Mouse (Mus musculus): ENCODE measurements at regions not wholly inside any gene's neighbourhood (a gene's known extent, or its start where the extent isn't known, plus 50 kb on each side); places are given as distances from the start of the nearest gene placed in this dataset.

GRCm38 (mm10) chr13:44037774-44038294 lies 253.3 kb downstream of the Cd83 start:
- no peak for DNase-seq (ENCODE audit: low read depth, low spot score)

- no peak for DNase-seq (ENCODE audit: low read depth, low spot score)
Measured at GRCm38 (mm10) chr13:44038322-44038721, 253.7 kb downstream of the Cd83 start.

- no peak for DNase-seq (ENCODE audit: low read depth, low spot score)
Measured at GRCm38 (mm10) chr13:44040640-44041039, 256.1 kb downstream of the Cd83 start.

- DNase-seq (ENCODE audit: low read depth, low spot score) = no peak
Measured at GRCm38 (mm10) chr13:44042730-44043493, 258.3 kb downstream of the Cd83 start.

- no peak for DNase-seq (ENCODE audit: low read depth, low spot score)
Measured at GRCm38 (mm10) chr13:44043494-44043885, 258.9 kb downstream of the Cd83 start.

- DNase-seq (ENCODE audit: low read depth, low spot score) = no peak
Measured at GRCm38 (mm10) chr13:44044546-44045216, 260.1 kb downstream of the Cd83 start.

GRCm38 (mm10) chr13:44046436-44046835 lies 261.9 kb downstream of the Cd83 start:
- DNase-seq (ENCODE audit: low read depth, low spot score) = no peak

- DNase-seq (ENCODE audit: low read depth, low spot score) = no peak
Measured at GRCm38 (mm10) chr13:44054157-44054556, 269.6 kb downstream of the Cd83 start.

GRCm38 (mm10) chr13:44055573-44056491 lies 271.3 kb downstream of the Cd83 start:
- DNase-seq (ENCODE audit: low read depth, low spot score) = no peak

GRCm38 (mm10) chr13:44056716-44057115 lies 272.1 kb downstream of the Cd83 start:
- DNase-seq (ENCODE audit: low read depth, low spot score) = no peak

GRCm38 (mm10) chr13:44057542-44057941 lies 273.0 kb downstream of the Cd83 start:
- no peak for DNase-seq (ENCODE audit: low read depth, low spot score)

GRCm38 (mm10) chr13:44058277-44058676 lies 273.7 kb downstream of the Cd83 start:
- DNase-seq (ENCODE audit: low read depth, low spot score) = no peak

GRCm38 (mm10) chr13:44059436-44059835 lies 274.9 kb downstream of the Cd83 start:
- DNase-seq (ENCODE audit: low read depth, low spot score) = no peak

- no peak for DNase-seq (ENCODE audit: low read depth, low spot score)
Measured at GRCm38 (mm10) chr13:44061286-44061685, 276.7 kb downstream of the Cd83 start.

GRCm38 (mm10) chr13:44061721-44062300 lies 277.2 kb downstream of the Cd83 start:
- DNase-seq (ENCODE audit: low read depth, low spot score) = no peak

- DNase-seq (ENCODE audit: low read depth, low spot score) = no peak
Measured at GRCm38 (mm10) chr13:44063317-44063716, 278.7 kb downstream of the Cd83 start.

GRCm38 (mm10) chr13:44064026-44064425 lies 279.5 kb downstream of the Cd83 start:
- DNase-seq (ENCODE audit: low read depth, low spot score) = no peak

GRCm38 (mm10) chr13:44065741-44066185 lies 281.2 kb downstream of the Cd83 start:
- no peak for DNase-seq (ENCODE audit: low read depth, low spot score)

- DNase-seq (ENCODE audit: low read depth, low spot score) = no peak
Measured at GRCm38 (mm10) chr13:44067244-44067643, 282.7 kb downstream of the Cd83 start.

- DNase-seq (ENCODE audit: low read depth, low spot score) = no peak
Measured at GRCm38 (mm10) chr13:44068951-44069350, 284.4 kb downstream of the Cd83 start.

- no peak for DNase-seq (ENCODE audit: low read depth, low spot score)
Measured at GRCm38 (mm10) chr13:44073122-44073521, 288.5 kb downstream of the Cd83 start.

Data from embryo, embryonic 11.5 days (tissue).